In genomic region chr1:187448173-187448572, GRCm38 (mm10) we compare ENCODE assay signal across 8 mouse cellular contexts.
DNase-seq lines count a peak whose midpoint lies in the region; ATAC-seq and TF ChIP-seq lines count a peak whose summit lies in the region.

No protein-coding gene starts in this region.

- no peaks in the 10 kb centered on the region for H3K9me3 ChIP-seq in ES-E14 (ENCODE audit: control insufficient read depth, insufficient read depth, low read depth, low read length)
- no peaks in the 10 kb centered on the region for H3K9me3 ChIP-seq in forebrain, embryonic 14.5 days (replicated peaks; ENCODE audit: control insufficient read depth, low read length)
- H3K9me3 ChIP-seq in lung, embryonic 16.5 days (ENCODE audit: control insufficient read depth, low read length) = no peaks in the 10 kb centered on the region

- H3K36me3 ChIP-seq in ES-E14 (ENCODE audit: control insufficient read depth, insufficient read depth, low read length, poor library complexity, severe bottlenecking) = no peaks in the 10 kb centered on the region
- no peaks in the 10 kb centered on the region for H3K36me3 ChIP-seq in forebrain, embryonic 14.5 days (ENCODE audit: control insufficient read depth, insufficient read depth, low read length)
- no peaks in the 10 kb centered on the region for H3K36me3 ChIP-seq in lung, embryonic 16.5 days (ENCODE audit: control insufficient read depth, insufficient read depth, low read length)

- 0 out of 4 replicates have a peak overlapping the region, but pooled peaks of 1 of the 2 experiments have one; percentile 23 for H3K4me3 ChIP-seq in ES-E14 (ENCODE audit: insufficient read depth in 1 of 2, low read depth in 1 of 2, low read length in 2 of 2, poor library complexity in 1 of 2, severe bottlenecking in 1 of 2)
- no peak overlapping the region for H3K4me3 ChIP-seq in forebrain, embryonic 14.5 days (ENCODE audit: low read depth, low read length)
- no peak overlapping the region for H3K4me3 ChIP-seq in lung, embryonic 16.5 days (ENCODE audit: low read length)

- H3K4me2 ChIP-seq in forebrain, embryonic 14.5 days (ENCODE audit: low read length) = no peak overlapping the region
- H3K4me2 ChIP-seq in lung, embryonic 16.5 days (ENCODE audit: low read depth, low read length) = peak overlapping the region; percentile 4

- intact Hi-C loops in heart, postnatal 10 days (cut with DNase I) = loop anchor here (5.0 to 10.0 kb wide), 2 partner anchors 539 to 1457 kb away; no protein-coding TSS in a partner anchor

- no peak overlapping the region for H3K9ac ChIP-seq in ES-E14 (ENCODE audit: insufficient read depth, low read depth, low read length, poor library complexity, severe bottlenecking)
- H3K9ac ChIP-seq in forebrain, embryonic 14.5 days (ENCODE audit: low read length) = no peak overlapping the region
- no peak overlapping the region for H3K9ac ChIP-seq in lung, embryonic 16.5 days (ENCODE audit: low read length)

- H3K27me3 ChIP-seq in forebrain, embryonic 14.5 days (replicated peaks; ENCODE audit: control insufficient read depth, insufficient read depth, low read length) = no peaks in the 10 kb centered on the region
- no peaks in the 10 kb centered on the region for H3K27me3 ChIP-seq in lung, embryonic 16.5 days (ENCODE audit: control insufficient read depth, insufficient read depth, low read depth, low read length)

- no peak overlapping the region for H3K27ac ChIP-seq in ES-E14 (ENCODE audit: insufficient read depth, low read depth, low read length, poor library complexity, severe bottlenecking)
- no peak overlapping the region for H3K27ac ChIP-seq in forebrain, embryonic 14.5 days (ENCODE audit: low read depth, low read length)
- no peak overlapping the region for H3K27ac ChIP-seq in lung, embryonic 16.5 days (ENCODE audit: low read length)

- 16% methylated on average over 6 of the region's 6 CpGs for WGBS in forebrain, embryonic 14.5 days
- 4% methylated on average over 6 of the region's 6 CpGs for WGBS in lung, embryonic 16.5 days

- H3K4me1 ChIP-seq in ES-E14 (ENCODE audit: control insufficient read depth in 2 of 2, insufficient read depth in 2 of 2, low read length in 2 of 2, poor library complexity in 1 of 2) = peaks cover 5 to 8% of the 10 kb centered on the region in 2 experiments; a peak in 2 of 4 replicates
- H3K4me1 ChIP-seq in forebrain, embryonic 14.5 days (ENCODE audit: control insufficient read depth, insufficient read depth, low read length) = no peaks in the 10 kb centered on the region
- no peaks in the 10 kb centered on the region for H3K4me1 ChIP-seq in lung, embryonic 16.5 days (replicated peaks; ENCODE audit: control insufficient read depth, insufficient read depth, low read length)

- in situ Hi-C loops in ES-E14 (cut with MboI; ENCODE audit: low sequenced_read_pairs in 2 of 2, unreplicated experiment in 2 of 2) = no loop called here

- ATAC-seq in forebrain, embryonic 14.5 days = peak; percentile 37
- ATAC-seq in lung, embryonic 16.5 days (ENCODE audit: low read depth) = peak; percentile 83
- ATAC-seq in megakaryocyte, adult 5-6 weeks (ENCODE audit: poor library complexity, severe bottlenecking) = no peak

- peak; percentile 68 for DNase-seq in ES-E14 (ENCODE audit: low read depth, low spot score)
- DNase-seq in brain, adult 2 months (ENCODE audit: low read depth, low spot score) = peak; percentile 85
- peak; percentile 73 for DNase-seq in forebrain, embryonic 14.5 days (ENCODE audit: low spot score)
- DNase-seq in heart, postnatal 10 days = peak; percentile 69 to 82
- peak; percentile 37 to 69 for DNase-seq in layer of hippocampus, adult 8-10 months (ENCODE audit: low spot score in 2 of 2)
- DNase-seq in right cerebral cortex, adult 18-20 months = peak; percentile 72

TF ChIP-seq in ES-E14, 5 proteins besides CTCF, POLR2A, EP300 and RAD21:
- no peak for TF ChIP-seq CHD2 (IDR thresholded peaks at IDR 0.05; ENCODE audit: low read depth, low read length)
- no peak for TF ChIP-seq ZC3H11A (IDR thresholded peaks at IDR 0.05; ENCODE audit: borderline replicate concordance, low read depth, low read length)
- TF ChIP-seq HCFC1 (IDR thresholded peaks at IDR 0.05; ENCODE audit: borderline replicate concordance, insufficient read depth, low read length) = no peak
- no peak for TF ChIP-seq ZNF384 (IDR thresholded peaks at IDR 0.05; ENCODE audit: low read depth, low read length)
- no peak for TF ChIP-seq MAFK (IDR thresholded peaks at IDR 0.05; ENCODE audit: insufficient read depth, low read depth, low read length)
TF ChIP-seq in ES-E14: peak in this region for 0.
